Mouse (Mus musculus) forebrain, embryonic 12.5 days (tissue): ENCODE data around the gene Fau. TPM values are rescaled to one million over a fixed set of nuclear protein-coding genes. Genes with fewer than 3 reads are reported as not detected.
"Not testable (repeated sequence)": the region's sequence is repeated elsewhere in the genome, so short reads cannot be mapped to it uniquely, and the experiment has no call there.

ENCODE experiments used
- ATAC-seq: fragments of 200-750 bp; cut with Nextera tagmentation; 2 replicates; pipeline ENCODE4 v1.8.0; 2017; ENCODE audit warnings: moderate TSS enrichment; ENCODE audit not compliant: low FRiP score
- H3K27ac ChIP-seq: fragments of 300-500 bp; sonication (generic); 2 replicates; pipeline ENCODE4 v1.5.1; 2016; ENCODE audit warnings: mild to moderate bottlenecking
- H3K27me3 ChIP-seq: fragments of 300-500 bp; sonication (generic); 2 replicates; pipeline ENCODE4 v1.6.1; 2016; ENCODE audit warnings: mild to moderate bottlenecking
- H3K36me3 ChIP-seq: fragments of 300-500 bp; sonication (generic); replicated peaks from 2 replicates; pipeline ENCODE4 v1.6.1; 2016; ENCODE audit warnings: mild to moderate bottlenecking
- H3K4me1 ChIP-seq: fragments of 300-500 bp; sonication (generic); 2 replicates; pipeline ENCODE4 v1.6.1; 2016
- H3K4me2 ChIP-seq: fragments of 300-500 bp; sonication (generic); 2 replicates; pipeline ENCODE4 v1.6.1; 2016; ENCODE audit warnings: mild to moderate bottlenecking, moderate library complexity
- H3K4me3 ChIP-seq: fragments of 300-500 bp; sonication (generic); replicated peaks from 2 replicates; pipeline ENCODE4 v1.5.1; 2016; ENCODE audit warnings: mild to moderate bottlenecking
- H3K9ac ChIP-seq: fragments of 300-500 bp; sonication (generic); 2 replicates; pipeline ENCODE4 v1.6.1; 2016; ENCODE audit warnings: mild to moderate bottlenecking
- H3K9me3 ChIP-seq: fragments of 300-500 bp; sonication (generic); 2 replicates; pipeline ENCODE4 v1.6.1; 2016
- WGBS: fragments of 180-500 bp; shearing (Covaris S2); methylation state at CpG from one replicate; pipeline ENCODE4 v1.1.7; 2016; 5-methylcytosine and 5-hydroxymethylcytosine counted together
- polyA plus RNA-seq: library from polyadenylated mRNA; unstranded; fragments of >200 nt; fragmentation: Nextera tagmentation; extraction: Ambion mirVana; gene quantifications from 2 replicates; pipeline ENCODE4 v1.2.1, GENCODE M21; 2016

The Fau gene
- polyA plus RNA-seq, 1 experiment from 2014 or later: 668 TPM

DNA sequence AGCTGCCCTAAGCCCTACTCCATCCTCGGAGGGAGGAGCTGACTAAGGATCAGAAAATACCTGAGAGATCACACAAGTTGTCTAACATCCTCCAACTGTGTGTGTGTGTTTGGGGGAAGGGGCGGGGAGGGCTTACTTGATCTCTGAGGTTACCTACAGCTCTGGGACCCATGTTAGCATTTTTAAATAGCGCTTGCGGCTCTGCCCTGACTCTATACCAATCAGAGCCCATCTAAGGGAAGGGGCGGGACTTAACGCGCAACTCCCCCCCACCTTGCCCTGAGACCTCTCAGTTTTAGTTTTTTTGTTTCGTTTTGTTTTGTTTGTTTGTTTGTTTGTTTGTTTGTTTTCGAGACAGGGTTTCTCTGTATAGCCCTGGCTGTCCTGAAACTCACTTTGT lies 28.2 kb upstream of the Fau start:
- Histone ChIP-seq H3K4me1 (no peaks in the 10 kb centered on the region), H3K9me3 (no peaks in the 10 kb centered on the region), H3K27ac (no peak overlapping the region), H3K4me2 (no peak overlapping the region), H3K36me3 (no peaks in the 10 kb centered on the region), H3K27me3 (no peaks in the 10 kb centered on the region), H3K9ac (no peak overlapping the region), H3K4me3 (no peak overlapping the region)
- ATAC-seq: no peak
- WGBS: 76% methylated on average over 9 of the region's 9 CpGs

DNA sequence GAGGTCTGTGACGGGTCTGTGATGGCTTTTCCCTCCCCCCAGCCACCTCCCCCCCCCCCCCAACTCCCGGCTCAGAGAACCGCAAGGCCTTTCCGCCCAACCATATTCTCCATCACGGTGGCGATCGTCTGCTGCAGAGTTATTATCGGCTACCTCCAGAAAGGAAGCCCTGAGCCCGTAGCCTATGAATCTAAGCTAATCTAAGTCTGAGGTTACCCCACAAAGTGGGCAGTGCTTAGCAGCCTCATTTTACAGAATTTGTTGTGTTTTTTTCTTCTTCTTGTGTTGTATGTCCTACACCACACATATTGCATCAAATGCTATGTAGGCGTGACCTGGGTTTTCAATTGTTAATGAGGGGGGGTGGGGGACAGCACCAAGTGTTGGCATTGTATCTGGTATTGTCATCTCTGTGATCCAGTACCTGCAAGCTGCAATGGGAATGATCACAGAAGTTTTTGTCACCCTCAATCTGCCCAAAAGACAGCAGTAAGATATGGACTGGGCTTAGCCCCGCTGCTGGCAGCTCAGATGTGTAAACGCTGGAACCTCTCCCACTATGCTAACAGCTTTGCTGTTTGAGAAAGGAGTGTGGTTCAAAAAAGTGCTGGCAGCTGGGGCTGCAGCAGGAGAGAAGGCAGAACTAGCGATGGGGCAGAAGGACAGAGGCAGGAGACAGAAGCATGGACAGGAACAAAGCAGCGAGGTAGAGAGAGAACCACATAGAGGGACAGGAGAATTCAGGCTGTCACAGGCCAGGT lies 26.9 kb upstream of the Fau start:
- no peak for ATAC-seq
- no peaks in the 10 kb centered on the region for H3K27me3 ChIP-seq
- H3K4me1 ChIP-seq: no peaks in the 10 kb centered on the region
- H3K9me3 ChIP-seq: no peaks in the 10 kb centered on the region
- H3K27ac ChIP-seq: no peak overlapping the region
- no peaks in the 10 kb centered on the region for H3K36me3 ChIP-seq
- H3K4me2 ChIP-seq: no peak overlapping the region
- H3K9ac ChIP-seq: no peak overlapping the region
- no peak overlapping the region for H3K4me3 ChIP-seq
- 80% methylated on average over 14 of the region's 14 CpGs for WGBS

DNA sequence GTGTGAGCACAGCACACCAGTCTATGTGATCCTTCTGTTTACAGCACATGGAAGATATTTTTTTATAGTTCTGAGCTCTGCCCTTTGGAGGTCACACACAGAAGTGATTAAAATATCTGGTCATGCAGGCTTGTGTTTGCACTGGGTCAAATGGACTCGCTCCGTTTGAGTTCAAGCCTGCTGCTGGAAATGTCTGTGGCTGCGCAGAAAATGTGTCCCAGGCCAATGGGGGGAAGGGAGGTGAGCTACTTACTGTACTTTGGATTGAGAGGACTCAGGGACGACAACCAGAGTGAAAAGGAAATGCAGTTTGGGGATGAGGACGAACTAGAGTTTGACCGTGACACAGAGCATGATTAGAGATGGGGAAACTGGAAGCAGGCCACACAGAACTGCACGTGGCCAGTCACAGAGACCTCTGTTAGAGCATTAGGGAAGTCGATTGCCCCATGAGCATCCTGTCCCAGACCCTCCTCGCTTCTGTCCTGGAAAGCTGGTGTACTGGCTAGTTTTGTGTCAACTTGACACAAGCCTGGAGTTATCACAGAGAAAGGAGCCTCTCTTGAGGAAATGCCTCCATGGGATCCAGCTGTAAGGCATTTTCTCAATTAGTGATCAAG lies 21.6 kb upstream of the Fau start:
- H3K9me3 ChIP-seq: no peaks in the 10 kb centered on the region
- no peak for ATAC-seq
- WGBS: 84% methylated on average over 9 of the region's 9 CpGs

DNA sequence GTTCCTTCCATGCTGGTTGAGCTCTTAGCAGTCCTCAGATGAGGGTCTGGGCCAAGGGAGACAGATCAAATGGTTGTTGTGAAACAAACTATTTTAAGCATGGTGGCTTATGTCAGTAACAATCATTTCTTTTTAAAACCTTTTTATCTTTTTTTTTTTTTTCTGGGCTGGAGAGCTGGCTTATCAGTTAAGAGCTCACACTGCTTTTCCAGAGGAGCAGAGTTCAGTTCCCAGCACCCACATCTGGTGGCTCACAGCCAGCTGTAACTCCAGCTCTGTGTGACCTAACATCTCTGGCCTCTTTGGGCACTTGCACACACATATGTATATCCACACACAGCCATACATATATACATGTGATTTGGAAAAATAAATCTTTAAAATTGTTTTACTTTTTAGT lies 19.9 kb upstream of the Fau start:
- Histone ChIP-seq H3K36me3 (no peaks in the 10 kb centered on the region), H3K4me1 (no peaks in the 10 kb centered on the region), H3K4me2 (no peak overlapping the region), H3K9ac (no peak overlapping the region; the same call in 1 of the 2 replicates), H3K27me3 (no peaks in the 10 kb centered on the region), H3K4me3 (no peak overlapping the region), H3K27ac (no peak overlapping the region), H3K9me3 (no peaks in the 10 kb centered on the region)
- no peak for ATAC-seq

More for the DNA sequence above, 21.6 kb upstream of the Fau start:
- Histone ChIP-seq H3K4me3 (no peak overlapping the region), H3K4me2 (no peak overlapping the region), H3K36me3 (no peaks in the 10 kb centered on the region), H3K4me1 (no peaks in the 10 kb centered on the region), H3K27me3 (no peaks in the 10 kb centered on the region), H3K9ac (no peak overlapping the region), H3K27ac (no peak overlapping the region)

DNA sequence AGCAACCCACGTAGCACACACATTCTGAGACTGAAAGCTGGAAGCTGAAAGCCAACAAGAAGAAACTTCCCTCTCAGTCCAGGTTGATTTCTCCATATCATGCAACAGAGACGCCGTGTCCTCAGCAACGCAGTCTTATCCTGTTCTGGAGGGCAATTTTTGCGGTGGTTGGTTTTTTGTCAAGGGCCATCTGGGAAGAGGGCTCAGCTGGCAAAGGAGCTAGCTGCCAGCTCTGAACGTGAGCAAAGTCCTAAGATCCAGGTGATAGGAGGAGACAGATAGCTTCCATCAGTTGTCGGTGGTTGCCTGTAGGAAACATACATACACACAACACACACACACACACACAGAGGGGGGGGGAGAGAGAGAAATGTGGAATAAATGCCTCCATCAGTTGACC lies 19.3 kb upstream of the Fau start:
- Histone ChIP-seq H3K4me1 (no peaks in the 10 kb centered on the region), H3K36me3 (no peaks in the 10 kb centered on the region), H3K4me3 (no peak overlapping the region), H3K27ac (no peak overlapping the region), H3K9ac (no peak overlapping the region), H3K27me3 (no peaks in the 10 kb centered on the region), H3K9me3 (no peaks in the 10 kb centered on the region), H3K4me2 (no peak overlapping the region)
- 85% methylated on average over 7 of the region's 7 CpGs for WGBS
- no peak for ATAC-seq

DNA sequence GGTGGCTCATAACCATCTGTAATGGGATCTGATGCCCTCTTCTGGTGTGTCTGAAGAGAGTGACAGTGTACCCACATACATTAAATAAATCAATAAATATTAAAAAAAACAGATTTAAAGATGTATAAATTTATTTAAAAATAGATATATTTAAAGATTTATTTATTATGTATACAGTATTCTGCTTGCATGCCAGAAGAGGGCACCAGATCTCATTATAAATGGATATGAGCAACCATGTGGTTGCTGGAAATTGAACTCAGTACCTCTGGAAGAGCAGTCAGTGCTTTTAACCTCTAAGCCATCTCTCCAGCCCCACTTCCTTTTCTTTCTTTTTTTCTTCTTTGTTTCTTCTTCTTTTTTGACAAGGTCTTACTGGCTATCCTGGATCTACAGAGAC lies 17.6 kb upstream of the Fau start:
- peaks cover 1% of the 10 kb centered on the region for H3K4me1 ChIP-seq
- H3K4me2 ChIP-seq: no peak overlapping the region
- H3K27ac ChIP-seq: no peak overlapping the region
- H3K36me3 ChIP-seq: no peaks in the 10 kb centered on the region
- no peak overlapping the region for H3K4me3 ChIP-seq
- H3K9me3 ChIP-seq: no peaks in the 10 kb centered on the region
- ATAC-seq: no peak
- H3K27me3 ChIP-seq: no peaks in the 10 kb centered on the region
- H3K9ac ChIP-seq: no peak overlapping the region

DNA sequence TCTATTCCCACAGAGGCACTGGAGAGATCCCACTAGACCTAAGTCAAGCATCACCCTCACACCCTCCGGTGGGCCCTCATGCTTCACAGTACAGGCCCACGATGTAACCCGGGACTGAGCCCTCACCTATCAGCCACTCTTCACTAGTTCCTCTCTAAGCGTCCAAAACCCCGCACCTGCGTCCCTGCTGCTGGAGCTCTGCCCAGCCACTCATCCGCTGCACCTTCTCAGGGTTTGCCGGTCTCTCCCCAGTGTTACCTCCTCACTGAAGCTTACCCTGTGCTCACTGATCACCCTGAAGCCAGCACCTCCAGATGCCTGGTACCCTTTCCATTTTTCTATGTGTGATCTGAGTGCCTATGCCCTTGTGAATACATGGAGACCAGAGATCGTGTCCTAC lies 15.4 kb upstream of the Fau start:
- no peak overlapping the region for H3K9ac ChIP-seq
- H3K27ac ChIP-seq: 0 out of 2 replicates have a peak overlapping the region, but pooled peaks have one; percentile 3
- H3K4me2 ChIP-seq: no peak overlapping the region
- no peaks in the 10 kb centered on the region for H3K27me3 ChIP-seq
- H3K36me3 ChIP-seq: no peaks in the 10 kb centered on the region
- no peaks in the 10 kb centered on the region for H3K9me3 ChIP-seq
- WGBS: 89% methylated on average over 9 of the region's 9 CpGs
- H3K4me1 ChIP-seq: peaks cover 11% of the 10 kb centered on the region
- no peak overlapping the region for H3K4me3 ChIP-seq
- no peak for ATAC-seq

DNA sequence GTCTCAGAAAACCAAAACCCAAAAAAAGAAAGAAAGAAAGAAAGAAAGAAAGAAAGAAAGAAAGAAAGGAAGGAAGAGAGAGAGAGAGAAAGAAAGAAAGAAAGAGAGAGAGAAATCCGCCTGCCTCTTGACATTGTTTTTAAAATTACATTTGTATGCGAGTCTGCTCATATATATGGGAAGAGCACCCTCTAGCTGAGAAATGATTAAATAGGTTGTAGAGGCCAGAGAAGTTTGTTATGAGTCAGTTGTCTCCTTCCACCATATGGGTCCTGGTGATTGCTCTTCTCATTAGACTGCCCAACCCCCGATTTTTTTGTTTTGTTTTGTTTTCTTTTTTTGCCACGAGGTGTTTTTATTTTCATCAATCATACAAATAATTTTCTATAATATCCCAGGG lies 13.5 kb upstream of the Fau start:
- 69% methylated on average over 4 of the region's 4 CpGs for WGBS
- not testable (repeated sequence) for H3K4me3 ChIP-seq

DNA sequence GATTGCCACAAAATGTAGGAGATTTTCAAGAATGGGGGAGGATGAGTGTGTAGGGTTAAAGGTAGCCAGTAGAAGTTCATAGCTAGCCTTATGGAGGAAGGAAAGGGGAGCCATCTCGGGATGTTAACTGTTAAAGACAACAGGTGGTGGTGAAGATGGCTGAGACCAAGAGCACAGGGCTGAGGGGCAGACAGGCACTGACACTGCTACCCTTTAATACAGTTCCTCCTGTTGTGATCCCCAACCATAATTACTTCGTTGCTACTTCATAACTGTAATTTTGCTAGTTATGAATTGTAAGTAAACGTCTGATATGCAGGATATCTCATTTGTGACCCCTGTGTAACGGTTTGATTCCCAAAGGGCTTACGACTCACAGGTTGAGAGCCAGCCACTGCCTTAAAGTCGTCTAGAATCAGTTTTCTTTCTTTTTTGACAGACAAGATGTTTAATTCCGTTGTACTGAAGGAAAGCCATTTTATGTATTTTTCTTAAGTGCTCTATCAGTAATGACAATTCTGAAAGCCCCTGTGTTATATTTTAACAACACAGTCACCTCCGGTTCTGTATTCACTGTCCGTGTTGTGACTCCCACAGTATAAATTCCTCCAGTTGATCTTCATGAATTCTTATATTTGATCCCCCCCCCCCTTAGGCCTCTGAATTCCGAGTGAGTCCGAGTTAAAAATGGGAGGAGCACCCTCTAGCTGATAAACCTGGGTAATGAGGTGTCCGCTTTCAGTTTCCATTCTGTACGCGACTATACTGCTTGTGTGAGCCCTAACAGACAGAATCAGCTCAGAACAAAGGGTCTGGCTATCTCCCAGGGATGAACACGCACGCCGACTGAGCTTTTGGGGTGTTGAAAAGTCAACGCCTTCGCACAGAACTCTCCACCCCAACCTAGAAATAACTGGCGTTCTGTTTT lies 12.0 kb upstream of the Fau start:
- peak; percentile 59 for ATAC-seq
- peak overlapping the region; percentile 95 for H3K4me3 ChIP-seq
- H3K9me3 ChIP-seq: no peaks in the 10 kb centered on the region
- peaks cover 26% of the 10 kb centered on the region for H3K4me1 ChIP-seq
- H3K27me3 ChIP-seq: no peaks in the 10 kb centered on the region
- H3K9ac ChIP-seq: peak overlapping the region; percentile 90
- peak overlapping the region; percentile 99 for H3K27ac ChIP-seq
- WGBS: 23% methylated on average over 20 of the region's 20 CpGs
- peak overlapping the region; percentile 100 for H3K4me2 ChIP-seq
- peaks cover 26% of the 10 kb centered on the region for H3K36me3 ChIP-seq

More for the DNA sequence above, 13.5 kb upstream of the Fau start:
- not testable (repeated sequence) for H3K27me3 ChIP-seq, H3K4me2 ChIP-seq, H3K9ac ChIP-seq, ATAC-seq, H3K9me3 ChIP-seq, H3K27ac ChIP-seq
- Histone ChIP-seq H3K4me1 (peaks cover 26% of the 10 kb centered on the region), H3K36me3 (peaks cover 11% of the 10 kb centered on the region)

DNA sequence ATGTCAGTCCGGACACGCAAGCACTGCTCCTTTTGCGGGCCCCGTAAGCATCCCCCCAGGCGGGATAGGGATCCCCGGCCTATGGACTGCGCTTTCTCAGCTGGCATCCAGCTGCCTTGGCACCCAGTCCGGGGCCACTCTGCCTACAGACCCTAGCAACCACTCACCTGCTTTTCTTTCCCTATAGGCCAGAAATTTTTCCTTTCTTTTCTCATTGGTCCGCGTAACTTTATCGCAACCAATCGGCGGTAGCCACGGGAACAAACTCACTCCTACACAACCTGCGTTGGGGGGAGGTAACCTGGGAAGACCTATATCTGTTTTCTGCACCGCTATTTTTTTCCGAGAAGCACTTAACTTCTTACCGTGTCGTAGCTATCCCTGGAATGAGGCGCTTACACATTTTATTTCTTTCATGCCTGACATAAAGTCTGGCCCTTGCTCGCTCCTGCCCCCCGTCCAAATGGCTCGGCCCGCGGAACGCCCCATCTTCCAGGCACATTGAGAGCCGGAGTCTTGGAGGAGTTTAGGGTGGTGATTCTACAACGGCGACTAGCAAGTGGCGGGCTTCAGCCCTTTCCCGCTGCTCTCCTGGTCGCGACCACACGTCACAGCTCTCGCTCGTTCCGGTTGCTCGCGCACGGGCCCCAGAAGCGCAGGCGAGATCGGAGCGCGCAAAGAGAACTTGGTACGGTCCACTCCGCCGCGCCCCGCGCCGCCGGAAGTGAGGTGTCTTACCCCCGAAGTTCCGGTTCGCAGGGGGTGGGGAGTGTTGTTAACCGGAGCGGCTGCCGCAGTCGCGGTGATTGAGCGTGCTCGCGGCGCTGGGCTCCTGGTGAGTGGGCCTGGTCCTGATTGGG lies 11.1 kb upstream of the Fau start, which contains the start of gene Syvn1:
TSS of gene Syvn1 (plus strand) at position 283 of the 860 bp plus-strand sequence.
- peak within 1 kb of the TSS; percentile 99 for H3K27ac ChIP-seq
- under 1% methylated on average over 65 of the region's 65 CpGs for WGBS
- H3K36me3 ChIP-seq: peaks cover 35% of the 10 kb centered on the region
- H3K4me2 ChIP-seq: peak within 1 kb of the TSS; percentile 100
- H3K27me3 ChIP-seq: no peaks in the 10 kb centered on the region
- H3K4me3 ChIP-seq: peak within 1 kb of the TSS; percentile 95
- H3K4me1 ChIP-seq: peaks cover 26% of the 10 kb centered on the region
- no peaks in the 10 kb centered on the region for H3K9me3 ChIP-seq
- peak within 1 kb of the TSS; percentile 90 for H3K9ac ChIP-seq
- ATAC-seq: peak; percentile 92

DNA sequence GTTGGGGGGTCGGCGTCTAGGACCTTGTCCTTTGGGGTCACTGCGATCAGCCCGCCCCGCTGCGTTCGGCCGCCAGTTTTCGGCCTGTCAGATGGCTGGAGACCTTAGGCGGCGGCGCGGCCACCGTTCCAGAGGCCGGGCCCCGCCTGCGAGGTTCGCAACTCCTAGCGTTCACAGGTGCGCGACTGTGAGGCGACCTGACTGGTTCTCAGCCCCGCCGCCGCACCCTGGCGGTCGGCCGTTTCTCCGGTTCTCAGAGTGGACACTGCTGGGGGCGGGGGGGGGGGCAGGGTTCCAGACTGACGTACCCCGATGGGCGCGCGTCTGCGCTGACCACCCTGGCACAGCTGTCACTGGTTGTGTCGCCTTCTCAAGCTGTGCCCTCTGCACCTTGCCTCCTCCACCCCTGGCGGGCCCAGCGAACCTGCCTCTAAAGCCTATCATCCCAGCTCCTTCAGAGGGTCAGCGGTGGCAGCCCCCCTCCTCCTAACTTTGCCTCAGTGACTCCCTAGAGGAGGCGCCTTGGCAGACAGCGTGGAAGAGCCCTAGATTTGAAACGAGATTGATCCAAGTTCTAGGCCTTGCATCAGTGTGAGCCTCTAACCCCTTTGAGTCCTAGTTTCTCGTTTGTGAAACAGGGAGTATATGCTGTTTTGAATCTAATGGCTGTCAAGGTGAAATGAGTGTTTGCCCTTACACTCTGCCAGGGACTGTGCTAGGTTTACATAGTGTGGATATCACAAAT lies 10.3 kb upstream of the Fau start:
- ATAC-seq: peak; percentile 18
- Histone ChIP-seq H3K36me3 (peaks cover 43% of the 10 kb centered on the region), H3K4me1 (peaks cover 26% of the 10 kb centered on the region), H3K4me2 (peak overlapping the region; percentile 100), H3K9me3 (no peaks in the 10 kb centered on the region), H3K27ac (peak overlapping the region; percentile 99), H3K4me3 (peak overlapping the region; percentile 95), H3K27me3 (no peaks in the 10 kb centered on the region), H3K9ac (peak overlapping the region; percentile 90)
- 2% methylated on average over 44 of the region's 44 CpGs for WGBS
